Mouse (Mus musculus) liver, embryonic 13.5 days (tissue): Measurements from ENCODE around the gene Olfr764-ps1. TPM values are rescaled to one million over a fixed set of nuclear protein-coding genes. Genes with fewer than 3 reads are reported as not detected.
"Not testable (repeated sequence)": the region's sequence is repeated elsewhere in the genome, so short reads cannot be mapped to it uniquely, and the experiment has no call there.

ENCODE experiments used
- ATAC-seq: fragments of 200-750 bp; cut with Nextera tagmentation; 2 replicates; pipeline ENCODE4 v1.8.0; 2017; ENCODE audit warnings: low read depth, mild to moderate bottlenecking, moderate number of reproducible peaks, moderate library complexity
- DNase-seq: peaks from one replicate; pipeline ENCODE4 v3.0.0; 2022
- H3K27ac ChIP-seq: fragments of 300-500 bp; sonication (generic); 2 replicates; pipeline ENCODE4 v1.5.1; 2015; ENCODE audit warnings: moderate library complexity, mild to moderate bottlenecking, inconsistent platforms
- H3K27me3 ChIP-seq: fragments of 300-500 bp; sonication (generic); 2 replicates; pipeline ENCODE4 v1.6.1; 2015; ENCODE audit warnings: mild to moderate bottlenecking, inconsistent platforms
- H3K36me3 ChIP-seq: fragments of 300-500 bp; sonication (generic); 2 replicates; pipeline ENCODE4 v1.6.1; 2015; ENCODE audit warnings: mild to moderate bottlenecking, inconsistent platforms
- H3K4me1 ChIP-seq: fragments of 300-500 bp; sonication (generic); replicated peaks from 2 replicates; pipeline ENCODE4 v1.6.1; 2015; ENCODE audit warnings: inconsistent platforms
- H3K4me2 ChIP-seq: fragments of 300-500 bp; sonication (generic); 2 replicates; pipeline ENCODE4 v1.6.1; 2015; ENCODE audit warnings: inconsistent platforms, mild to moderate bottlenecking, moderate library complexity
- H3K4me3 ChIP-seq: fragments of 300-500 bp; sonication (generic); replicated peaks from 2 replicates; pipeline ENCODE4 v1.5.1; 2015; ENCODE audit warnings: mild to moderate bottlenecking, inconsistent platforms
- H3K9ac ChIP-seq: fragments of 300-500 bp; sonication (generic); 2 replicates; pipeline ENCODE4 v1.6.1; 2015; ENCODE audit warnings: mild to moderate bottlenecking, inconsistent platforms
- H3K9me3 ChIP-seq: fragments of 300-500 bp; sonication (generic); replicated peaks from 2 replicates; pipeline ENCODE4 v1.6.1; 2016; ENCODE audit warnings: inconsistent platforms
- WGBS: fragments of 180-500 bp; shearing (Covaris S2); methylation state at CpG from one replicate; pipeline ENCODE4 v1.1.7; 2015; ENCODE audit not compliant: insufficient replicate concordance; 5-methylcytosine and 5-hydroxymethylcytosine counted together
- polyA plus RNA-seq: library from polyadenylated mRNA; unstranded; fragments of >200 nt; fragmentation: Nextera tagmentation; extraction: Ambion mirVana; gene quantifications from 2 replicates; pipeline ENCODE4 v1.2.1, GENCODE M21; 2015

Olfr764-ps1 gene
- polyA plus RNA-seq, 1 experiment from 2014 or later = not detected

DNA sequence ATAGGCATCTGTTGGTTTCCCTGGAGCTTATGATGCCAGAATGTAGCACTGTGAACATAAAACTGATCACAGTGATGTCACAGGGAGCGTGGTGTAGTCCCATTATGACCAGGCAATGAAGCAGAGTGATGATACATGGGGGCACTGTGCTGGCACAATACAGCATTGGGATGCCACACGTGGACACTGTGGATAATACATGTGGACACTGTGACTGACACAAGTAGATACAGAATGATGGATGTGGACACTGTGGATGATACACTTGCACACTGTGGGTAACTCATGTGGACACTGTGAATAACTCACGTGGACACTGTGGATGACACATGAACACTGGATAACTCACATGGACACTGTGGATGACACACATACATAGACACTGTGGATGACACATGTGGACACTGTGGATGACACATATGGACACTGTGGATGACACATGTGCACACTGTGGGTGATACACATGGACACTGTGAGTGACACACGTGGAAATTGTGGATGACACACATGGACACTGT lies 43.1 kb downstream of the Olfr764-ps1 start:
- Histone ChIP-seq H3K27me3 (no peaks in the 10 kb centered on the region), H3K9ac (no peak overlapping the region), H3K9me3 (no peaks in the 10 kb centered on the region), H3K4me2 (no peak overlapping the region), H3K27ac (no peak overlapping the region), H3K4me1 (no peaks in the 10 kb centered on the region), H3K36me3 (no peaks in the 10 kb centered on the region), H3K4me3 (no peak overlapping the region)
- DNase-seq = no peak
- WGBS = 45% methylated on average over 4 of the region's 4 CpGs
- no peak for ATAC-seq

DNA sequence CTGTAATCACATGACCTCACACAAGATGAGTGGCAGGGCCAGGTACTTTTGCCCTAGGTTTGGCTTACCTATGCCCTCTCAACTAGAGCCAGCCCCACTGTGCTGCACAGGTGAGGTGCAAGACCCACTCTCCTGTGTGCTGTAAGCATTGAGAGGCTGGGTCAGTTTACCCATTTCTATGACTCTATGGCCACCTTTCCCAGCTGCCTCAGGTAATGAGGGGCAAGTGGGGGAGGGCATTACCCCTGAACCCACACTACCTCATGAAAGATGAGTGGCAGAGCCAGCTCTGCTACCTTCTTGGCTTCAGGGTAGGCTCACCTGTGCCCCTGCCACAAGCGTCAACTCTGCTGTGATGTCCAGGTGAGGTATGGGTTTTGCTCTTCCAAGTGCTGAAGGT lies 43.9 kb downstream of the Olfr764-ps1 start:
- no peaks in the 10 kb centered on the region for H3K4me1 ChIP-seq
- ATAC-seq = no peak
- H3K4me3 ChIP-seq = no peak overlapping the region
- no peaks in the 10 kb centered on the region for H3K27me3 ChIP-seq
- H3K9ac ChIP-seq = no peak overlapping the region
- H3K36me3 ChIP-seq = no peaks in the 10 kb centered on the region
- H3K9me3 ChIP-seq = no peaks in the 10 kb centered on the region
- no peak for DNase-seq
- no peak overlapping the region for H3K27ac ChIP-seq
- 76% methylated on average over 1 of the region's 1 CpGs for WGBS
- no peak overlapping the region for H3K4me2 ChIP-seq

DNA sequence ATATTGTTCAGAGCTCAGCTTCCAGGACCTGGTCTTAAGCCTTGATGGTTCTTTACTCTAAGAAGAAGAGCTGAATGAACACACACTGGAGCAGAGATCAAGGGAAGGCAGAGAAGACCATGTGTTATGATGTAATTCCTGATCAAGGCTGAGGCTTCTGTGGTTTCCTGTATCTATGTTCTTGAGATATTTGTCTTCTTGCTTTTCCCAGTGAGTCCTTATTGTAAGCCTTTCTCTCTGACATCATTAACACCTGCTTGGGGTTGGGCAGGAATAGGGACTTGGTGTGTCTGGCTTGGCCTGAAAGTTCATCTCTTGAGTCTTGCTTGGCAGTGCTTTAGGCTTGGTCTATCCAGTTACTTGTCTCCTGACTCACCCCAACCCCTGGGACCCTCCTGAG lies 48.7 kb downstream of the Olfr764-ps1 start:
- no peak overlapping the region for H3K27ac ChIP-seq
- no peak overlapping the region for H3K4me3 ChIP-seq
- ATAC-seq = no peak
- no peak overlapping the region for H3K9ac ChIP-seq
- H3K27me3 ChIP-seq = no peaks in the 10 kb centered on the region
- H3K9me3 ChIP-seq = no peaks in the 10 kb centered on the region
- no peak for DNase-seq
- H3K4me1 ChIP-seq = no peaks in the 10 kb centered on the region
- H3K36me3 ChIP-seq = no peaks in the 10 kb centered on the region
- no peak overlapping the region for H3K4me2 ChIP-seq

DNA sequence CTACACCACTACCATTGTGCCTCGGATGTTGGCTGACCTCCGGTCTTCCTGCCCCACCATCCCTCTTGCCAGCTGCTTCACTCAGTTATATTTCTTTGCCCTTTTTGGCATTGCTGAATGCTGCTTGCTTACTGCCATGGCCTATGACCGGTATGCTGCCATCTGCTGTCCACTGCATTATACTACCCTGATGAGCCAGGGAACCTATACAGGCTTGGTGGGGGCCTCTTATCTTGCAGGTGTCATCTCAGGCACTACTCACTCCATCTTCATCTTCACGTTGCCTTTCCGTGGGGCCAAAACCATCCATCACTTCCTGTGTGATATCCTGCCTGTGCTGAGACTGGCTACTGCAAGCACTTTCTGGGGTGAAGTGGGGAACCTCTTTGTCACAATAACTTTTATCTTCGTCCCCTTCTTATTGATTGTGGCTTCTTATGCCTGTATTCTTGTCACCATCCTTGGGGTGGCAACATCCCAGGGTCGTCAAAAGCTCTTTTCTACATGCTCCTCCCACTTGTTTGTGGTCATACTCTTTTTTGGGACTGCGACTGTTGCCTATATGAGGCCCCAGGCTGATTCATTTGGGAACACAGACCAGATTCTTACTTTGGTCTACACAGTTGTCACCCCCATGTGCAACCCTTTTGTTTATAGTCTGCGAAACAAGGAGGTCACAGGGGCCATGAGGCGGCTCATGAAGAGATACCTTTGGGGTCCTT lies 49.4 kb downstream of the Olfr764-ps1 start:
- DNase-seq, H3K9me3 ChIP-seq, H3K4me2 ChIP-seq, H3K27ac ChIP-seq, H3K36me3 ChIP-seq, H3K4me1 ChIP-seq, H3K27me3 ChIP-seq, H3K9ac ChIP-seq, ATAC-seq, H3K4me3 ChIP-seq: not testable (repeated sequence)
- 37% methylated on average over 7 of the region's 10 CpGs for WGBS

DNA sequence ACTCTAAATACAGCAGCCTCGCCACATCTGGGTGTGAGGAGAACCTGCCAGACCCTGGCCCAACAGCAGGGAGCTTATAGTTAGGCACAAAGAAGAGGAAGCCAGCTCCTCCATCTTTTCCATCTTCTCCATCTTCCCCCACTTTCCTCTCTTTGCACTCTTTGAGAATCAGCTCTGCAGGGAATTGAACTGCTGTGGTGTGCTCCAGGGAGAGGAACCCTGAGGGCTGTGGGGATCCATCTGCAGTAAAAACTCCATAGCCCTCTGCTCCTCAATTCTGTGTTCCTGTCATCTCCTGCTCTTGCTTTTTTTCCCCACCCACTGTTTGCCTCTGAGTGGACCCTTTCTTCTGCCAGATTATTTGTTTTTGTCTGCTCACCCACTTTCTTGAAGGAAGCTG lies 50.6 kb downstream of the Olfr764-ps1 start, which contains the start of gene Olfr9:
Gene Olfr9, plus strand, starts transcription at position 301 of the 400 bp plus-strand sequence.
- not testable (repeated sequence) for DNase-seq, H3K4me2 ChIP-seq, H3K27ac ChIP-seq, H3K36me3 ChIP-seq, ATAC-seq, H3K27me3 ChIP-seq, H3K4me3 ChIP-seq, H3K9ac ChIP-seq, H3K9me3 ChIP-seq, H3K4me1 ChIP-seq
- 23% methylated on average over 1 of the region's 1 CpGs for WGBS

Other genes starting within 250 kb of the Olfr764-ps1 start
- gene Mmp19, start 249.0 kb downstream of the Olfr764-ps1 start, polyA plus RNA-seq = 6.9 and 8.3 TPM in 2 replicates
- 20.4 and 23.6 TPM in 2 replicates for gene Dnajc14, start 235.8 kb downstream of the Olfr764-ps1 start, polyA plus RNA-seq
- gene Tmem198b, start 235.5 kb downstream of the Olfr764-ps1 start, polyA plus RNA-seq = 2.4 and 3.2 TPM in 2 replicates
- 147 and 176 TPM in 2 replicates for gene Sarnp, start 222.6 kb downstream of the Olfr764-ps1 start, polyA plus RNA-seq
- 90.2 and 91.0 TPM in 2 replicates for gene Ormdl2, start 218.3 kb downstream of the Olfr764-ps1 start, polyA plus RNA-seq
- gene Gdf11, start 148.2 kb downstream of the Olfr764-ps1 start, polyA plus RNA-seq = 0.43 and 0.66 TPM in 2 replicates
- 118 and 119 TPM in 2 replicates for gene Cd63, start 138.9 kb downstream of the Olfr764-ps1 start, polyA plus RNA-seq
- gene Rdh5, start 117.0 kb downstream of the Olfr764-ps1 start, polyA plus RNA-seq = 10.5 and 10.6 TPM in 2 replicates
- gene Bloc1s1, start 115.9 kb downstream of the Olfr764-ps1 start, polyA plus RNA-seq = 81.9 and 87.1 TPM in 2 replicates
- 0.12 and 0.41 TPM in 2 replicates for gene Itga7, start 106.1 kb downstream of the Olfr764-ps1 start, polyA plus RNA-seq
- not detected in 2 replicates for gene Mettl7b, start 78.9 kb downstream of the Olfr764-ps1 start, polyA plus RNA-seq
- gene Olfr9, start 50.5 kb downstream of the Olfr764-ps1 start, polyA plus RNA-seq = not detected in 2 replicates
- not detected in 2 replicates for gene Olfr763, start 29.1 kb downstream of the Olfr764-ps1 start, polyA plus RNA-seq
- not detected in 2 replicates for gene Olfr765, start 10.1 kb upstream of the Olfr764-ps1 start, polyA plus RNA-seq
- gene Olfr766-ps1, start 29.1 kb upstream of the Olfr764-ps1 start, polyA plus RNA-seq = not detected in 2 replicates
- gene Olfr767, start 43.0 kb upstream of the Olfr764-ps1 start, polyA plus RNA-seq = not detected in 2 replicates
- gene Olfr768, start 59.5 kb upstream of the Olfr764-ps1 start, polyA plus RNA-seq = not detected in 2 replicates
- not detected in 2 replicates for gene Olfr769, start 78.0 kb upstream of the Olfr764-ps1 start, polyA plus RNA-seq
- gene Olfr770, start 99.1 kb upstream of the Olfr764-ps1 start, polyA plus RNA-seq = not detected in 2 replicates
- gene Olfr771, start 124.9 kb upstream of the Olfr764-ps1 start, polyA plus RNA-seq = not detected in 2 replicates
- not detected in 2 replicates for gene Olfr772, start 138.0 kb upstream of the Olfr764-ps1 start, polyA plus RNA-seq
- not detected in 2 replicates for gene Olfr773, start 147.5 kb upstream of the Olfr764-ps1 start, polyA plus RNA-seq
- gene Olfr774, start 196.3 kb upstream of the Olfr764-ps1 start, polyA plus RNA-seq = not detected in 2 replicates
- gene Olfr775, start 208.5 kb upstream of the Olfr764-ps1 start, polyA plus RNA-seq = not detected in 2 replicates
- gene Olfr776, start 219.2 kb upstream of the Olfr764-ps1 start, polyA plus RNA-seq = not detected in 2 replicates
- gene Olfr777, start 231.6 kb upstream of the Olfr764-ps1 start, polyA plus RNA-seq = not detected in 2 replicates